Mouse (Mus musculus) limb, embryonic 11.5 days (tissue): ENCODE data around the gene Ptprj. TPM values are rescaled to one million over a fixed set of nuclear protein-coding genes. Genes with fewer than 3 reads are reported as not detected.
A peak's percentile ranks its signal among the peaks of the same experiment; 100 is the strongest.

ENCODE experiments used
- ATAC-seq: fragments of 200-750 bp; cut with Nextera tagmentation; 2 replicates; pipeline ENCODE4 v1.8.0; 2017; ENCODE audit warnings: low read depth; ENCODE audit not compliant: insufficient number of reproducible peaks, low FRiP score, low TSS enrichment
- DNase-seq: peaks from one replicate; pipeline ENCODE4 v3.0.0-alpha.2; 2015; ENCODE audit warnings: low spot score
- H3K27ac ChIP-seq: fragments of 300-500 bp; sonication (generic); replicated peaks from 2 replicates; pipeline ENCODE4 v1.5.1; 2014; ENCODE audit warnings: low read depth, mild to moderate bottlenecking, low read length
- H3K27me3 ChIP-seq: fragments of 300-500 bp; sonication (generic); 2 replicates; pipeline ENCODE4 v1.6.1; 2014; ENCODE audit warnings: mild to moderate bottlenecking, low read length, mixed read lengths; ENCODE audit not compliant: control insufficient read depth, insufficient read depth
- H3K36me3 ChIP-seq: fragments of 300-500 bp; sonication (generic); 2 replicates; pipeline ENCODE4 v1.6.1; 2014; ENCODE audit warnings: mild to moderate bottlenecking, low read length, moderate library complexity, mixed read lengths; ENCODE audit not compliant: control insufficient read depth, insufficient read depth
- H3K4me1 ChIP-seq: fragments of 300-500 bp; sonication (generic); 2 replicates; pipeline ENCODE4 v1.6.1; 2014; ENCODE audit warnings: low read length, mixed read lengths; ENCODE audit not compliant: control insufficient read depth, insufficient read depth
- H3K4me2 ChIP-seq: fragments of 300-500 bp; sonication (generic); 2 replicates; pipeline ENCODE4 v1.6.1; 2014; ENCODE audit warnings: low read depth, mild to moderate bottlenecking, moderate library complexity; ENCODE audit not compliant: severe bottlenecking
- H3K4me3 ChIP-seq: fragments of 300-500 bp; sonication (generic); 2 replicates; pipeline ENCODE4 v1.5.1; 2014; ENCODE audit warnings: low read depth, low read length
- H3K9ac ChIP-seq: fragments of 300-500 bp; sonication (generic); 2 replicates; pipeline ENCODE4 v1.6.1; 2014; ENCODE audit warnings: mild to moderate bottlenecking, low read length
- H3K9me3 ChIP-seq: fragments of 300-500 bp; sonication (generic); 2 replicates; pipeline ENCODE4 v1.6.1; 2016; ENCODE audit warnings: low read length; ENCODE audit not compliant: control insufficient read depth
- WGBS: fragments of 180-500 bp; shearing (Covaris S2); extraction: QIAGEN DNeasy Blood & Tissue Kit; methylation state at CpG from one replicate; pipeline ENCODE4 v1.1.7; 2014; 5-methylcytosine and 5-hydroxymethylcytosine counted together
- polyA plus RNA-seq: library from polyadenylated mRNA; unstranded; fragments of >200 nt; fragmentation: Nextera tagmentation; extraction: Ambion mirVana; gene quantifications from 2 replicates; pipeline ENCODE4 v1.2.1, GENCODE M21; 2014

Gene Ptprj
- polyA plus RNA-seq: 1.4 TPM in 2 replicates

- ATAC-seq: peak; percentile 88
These were observed at the start of gene Ptprj for GRCm38 (mm10) chr2:90580236-90581005. Gene Ptprj (minus strand): TSS chr2:90580647.

DNA sequence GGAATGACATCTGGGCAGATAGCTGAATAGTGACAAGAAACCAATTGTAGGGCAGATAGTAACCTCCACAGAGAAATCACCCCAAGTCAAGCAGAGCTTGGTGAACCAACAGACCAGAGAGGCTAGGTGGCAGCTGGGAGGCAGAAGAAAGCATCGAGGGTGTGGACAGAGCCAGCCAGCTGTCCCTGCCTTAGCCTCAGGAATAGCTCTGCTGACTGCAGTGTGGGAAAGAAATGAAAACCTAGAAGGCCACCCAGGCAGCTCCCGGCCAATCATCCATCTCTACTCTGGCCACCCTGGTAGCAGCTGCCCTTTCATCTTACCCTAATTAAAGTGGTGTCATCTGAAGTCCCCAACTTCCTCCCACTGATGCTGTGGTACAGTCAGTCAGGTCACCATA, 49.1 kb upstream of the Ptprj start:
- Histone ChIP-seq H3K36me3 (no peaks in the 10 kb centered on the region), H3K4me3 (no peak overlapping the region), H3K4me1 (no peaks in the 10 kb centered on the region), H3K27me3 (peaks cover 4% of the 10 kb centered on the region; the same call in 1 of the 2 replicates), H3K9ac (no peak overlapping the region), H3K27ac (no peak overlapping the region), H3K4me2 (no peak overlapping the region), H3K9me3 (no peaks in the 10 kb centered on the region)
- ATAC-seq (no peak), DNase-seq (no peak)
- whole genome bisulfite sequencing: 24% methylated on average over 2 of the region's 2 CpGs

More at GRCm38 (mm10) chr2:90580236-90581005, at the start of gene Ptprj:
- Histone ChIP-seq H3K36me3 (no peaks in the 10 kb centered on the region), H3K9me3 (no peaks in the 10 kb centered on the region), H3K4me2 (peak within 1 kb of the TSS; percentile 99), H3K27me3 (no peaks in the 10 kb centered on the region), H3K4me1 (peaks cover 3% of the 10 kb centered on the region; the same call in 1 of the 2 replicates), H3K9ac (peak within 1 kb of the TSS; percentile 51), H3K27ac (0 out of 2 replicates have a peak within 1 kb of the TSS, but pooled peaks have one; percentile 42), H3K4me3 (peak within 1 kb of the TSS; percentile 65)
- under 1% methylated on average over 87 of the region's 100 CpGs for WGBS
- peak; percentile 78 for DNase-seq

- no peak overlapping the region for H3K4me2 ChIP-seq
- DNase-seq: no peak
- WGBS: 94% methylated on average over 5 of the region's 5 CpGs
- no peak overlapping the region for H3K4me3 ChIP-seq
- no peaks in the 10 kb centered on the region for H3K9me3 ChIP-seq
- peaks cover 3% of the 10 kb centered on the region; the same call in 1 of the 2 replicates for H3K27me3 ChIP-seq
- H3K9ac ChIP-seq: no peak overlapping the region
- H3K27ac ChIP-seq: no peak overlapping the region
- ATAC-seq: no peak
- H3K36me3 ChIP-seq: no peaks in the 10 kb centered on the region
- H3K4me1 ChIP-seq: no peaks in the 10 kb centered on the region
These were observed 47.8 kb upstream of the Ptprj start for GRCm38 (mm10) chr2:90628261-90628660.

GRCm38 (mm10) chr2:90624920-90625319, 44.5 kb upstream of the Ptprj start:
- 21% methylated on average over 6 of the region's 6 CpGs for WGBS
- H3K36me3 ChIP-seq: no peaks in the 10 kb centered on the region
- ATAC-seq (no peak), DNase-seq (peak; percentile 61)
- no peaks in the 10 kb centered on the region for H3K4me1 ChIP-seq
- H3K27me3 ChIP-seq: no peaks in the 10 kb centered on the region
- no peak overlapping the region for H3K4me2 ChIP-seq
- H3K4me3 ChIP-seq: no peak overlapping the region
- no peaks in the 10 kb centered on the region for H3K9me3 ChIP-seq
- H3K9ac ChIP-seq: no peak overlapping the region
- no peak overlapping the region for H3K27ac ChIP-seq

GRCm38 (mm10) chr2:90624339-90624738, 43.9 kb upstream of the Ptprj start:
- Histone ChIP-seq H3K27ac (no peak overlapping the region), H3K4me2 (no peak overlapping the region), H3K4me3 (no peak overlapping the region), H3K36me3 (no peaks in the 10 kb centered on the region), H3K9ac (no peak overlapping the region), H3K4me1 (no peaks in the 10 kb centered on the region), H3K27me3 (no peaks in the 10 kb centered on the region), H3K9me3 (no peaks in the 10 kb centered on the region)
- WGBS: 50% methylated on average over 4 of the region's 4 CpGs
- ATAC-seq: no peak
- DNase-seq: no peak

DNA sequence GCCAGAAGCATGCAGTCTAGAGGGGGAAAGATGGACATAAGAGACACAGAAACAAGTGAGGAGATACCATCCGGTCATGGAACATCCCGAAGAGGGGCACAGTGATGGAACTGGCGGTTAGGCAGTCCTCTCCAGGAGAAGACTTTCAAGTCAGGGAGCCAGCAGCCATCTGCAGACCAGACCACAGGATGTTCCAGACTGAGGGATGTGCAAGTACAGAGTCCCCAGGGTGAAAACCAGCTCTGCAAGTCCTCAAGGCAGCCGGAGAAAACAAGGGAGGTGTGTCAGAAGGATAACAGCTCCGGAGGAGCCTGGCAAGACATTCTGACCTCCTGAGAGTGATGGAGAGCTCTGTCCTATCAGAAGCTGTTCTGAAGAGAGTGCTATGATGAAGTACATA, 40.4 kb upstream of the Ptprj start:
- Histone ChIP-seq H3K27ac (no peak overlapping the region), H3K4me3 (no peak overlapping the region), H3K27me3 (no peaks in the 10 kb centered on the region), H3K4me2 (no peak overlapping the region), H3K9me3 (no peaks in the 10 kb centered on the region), H3K36me3 (no peaks in the 10 kb centered on the region), H3K9ac (no peak overlapping the region), H3K4me1 (no peaks in the 10 kb centered on the region)
- 77% methylated on average over 5 of the region's 5 CpGs for WGBS
- ATAC-seq (no peak), DNase-seq (peak; percentile 16)

DNA sequence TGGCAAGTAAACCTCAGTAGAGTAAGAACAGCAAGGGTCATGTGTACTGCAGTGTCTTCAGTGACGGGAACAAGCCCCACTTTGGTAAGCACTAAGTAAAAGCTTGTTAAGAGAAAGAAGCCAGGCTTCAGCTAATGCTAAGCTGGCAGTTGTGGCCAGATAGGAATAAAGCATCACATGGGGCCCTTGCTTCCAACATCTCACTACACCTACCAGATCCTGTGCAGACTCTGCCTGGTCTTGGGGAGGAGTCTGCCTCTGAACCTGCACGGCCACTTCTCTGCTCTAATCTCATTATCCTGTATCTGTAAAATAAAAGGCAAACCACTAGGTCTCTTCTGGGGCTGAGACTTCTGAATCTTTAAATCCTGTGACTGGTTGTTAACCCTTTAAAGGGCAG, 39.2 kb upstream of the Ptprj start:
- Histone ChIP-seq H3K4me3 (no peak overlapping the region), H3K36me3 (no peaks in the 10 kb centered on the region), H3K4me1 (no peaks in the 10 kb centered on the region), H3K9me3 (no peaks in the 10 kb centered on the region), H3K4me2 (no peak overlapping the region), H3K9ac (no peak overlapping the region), H3K27me3 (no peaks in the 10 kb centered on the region), H3K27ac (no peak overlapping the region)
- DNase-seq: peak; percentile 14
- 47% methylated on average over 2 of the region's 2 CpGs for WGBS
- no peak for ATAC-seq

DNA sequence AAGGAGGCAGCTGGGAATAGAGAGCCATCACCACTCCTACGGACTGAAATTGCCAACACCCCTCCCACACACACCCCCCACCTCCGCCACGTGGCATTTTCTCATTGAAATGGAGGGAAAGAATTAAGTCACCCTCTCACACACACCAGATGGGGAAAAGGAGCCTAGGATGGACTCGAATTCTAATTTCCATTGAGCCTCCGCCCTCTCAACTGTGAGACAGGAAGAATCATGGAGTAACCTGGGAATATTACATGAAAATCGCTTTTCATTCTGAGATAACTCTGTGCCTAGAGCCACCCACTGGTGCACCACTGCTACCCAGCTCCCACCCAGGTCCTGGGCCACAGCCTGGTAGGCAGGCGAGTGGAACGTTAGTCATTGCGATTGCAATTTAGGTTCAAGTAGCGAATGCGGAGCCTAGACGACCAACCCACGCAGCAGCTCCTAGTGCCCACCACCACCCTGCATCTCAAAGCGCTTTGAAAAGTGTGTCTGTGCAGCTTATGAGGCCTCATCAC, 34.3 kb upstream of the Ptprj start:
- Histone ChIP-seq H3K4me3 (no peak overlapping the region), H3K27ac (no peak overlapping the region), H3K4me2 (no peak overlapping the region)

More for the DNA sequence above, 34.3 kb upstream of the Ptprj start:
- Histone ChIP-seq H3K9ac (no peak overlapping the region), H3K9me3 (no peaks in the 10 kb centered on the region), H3K27me3 (no peaks in the 10 kb centered on the region), H3K4me1 (no peaks in the 10 kb centered on the region), H3K36me3 (no peaks in the 10 kb centered on the region)
- 87% methylated on average over 14 of the region's 14 CpGs for WGBS
- ATAC-seq (no peak), DNase-seq (no peak)
